20 mouse cellular contexts compared by ENCODE assay signal in the genomic region with DNA sequence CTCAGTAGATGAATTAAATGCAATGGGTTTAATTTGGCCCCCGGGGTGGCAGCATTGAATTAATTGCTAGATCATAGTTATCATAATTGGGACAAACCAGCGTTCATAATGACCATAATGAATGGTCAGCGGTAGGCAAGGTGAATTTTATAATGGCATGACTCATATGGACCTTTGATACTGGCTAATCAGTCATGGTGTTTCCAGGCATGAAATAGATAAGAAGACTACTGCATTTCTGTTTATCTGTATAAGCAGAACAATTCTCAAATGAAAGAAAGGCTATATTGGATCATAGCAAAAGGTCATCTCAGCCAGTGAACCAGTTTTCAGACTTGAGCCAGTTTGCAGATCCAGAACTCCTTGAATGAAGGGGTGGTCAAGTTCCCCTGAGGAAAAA. TPM values are rescaled to one million over a fixed set of nuclear protein-coding genes. Genes with fewer than 3 reads are reported as not detected.
DNase-seq lines count a peak whose midpoint lies in the region; ATAC-seq and TF ChIP-seq lines count a peak whose summit lies in the region.
"Had no signal": no experiment of that assay in that cellular context is flagged by ENCODE, and none has a peak within 500 bp of the region (broad histone marks: within the 10 kb centered on the region; RNA-seq: fewer than 3 reads in every experiment).

No protein-coding gene starts in this region.

- no peak for DNase-seq in liver, embryonic 14.5 days (ENCODE audit: low read depth in 3 of 3, low spot score in 3 of 3)
- DNase-seq in liver (no peak), MEL (ENCODE audit: low read depth, low spot score) (no peak)
- DNase-seq in adrenal gland, postnatal 25 days = no peak
- DNase-seq: adrenal gland, adult 2 months; adrenal gland, postnatal 10 days; adrenal gland, postnatal 36 days; cerebellum, adult 11-12 months; cerebellum, adult 2 months; cerebellum, adult 9-10 months; cerebellum, postnatal 10 days; cerebellum, postnatal 25 days; forebrain, postnatal 0 days had no signal

- no peaks in the 10 kb centered on the region for H3K79me2 ChIP-seq in MEL (ENCODE audit: control insufficient read depth, insufficient read depth, low read length, poor library complexity)

- H3K4me2 ChIP-seq in liver, embryonic 14.5 days (ENCODE audit: low read depth) = no peak overlapping the region
- no peak overlapping the region for H3K4me2 ChIP-seq in intestine, postnatal 0 days (replicated peaks; ENCODE audit: low read depth)
- H3K4me2 ChIP-seq: embryonic facial prominence, embryonic 12.5 days; forebrain, embryonic 13.5 days; forebrain, embryonic 15.5 days had no signal

- H3K9ac ChIP-seq in liver, embryonic 14.5 days (replicated peaks) = no peak overlapping the region
- no peak overlapping the region for H3K9ac ChIP-seq in MEL (ENCODE audit: control insufficient read depth, low read depth, low read length, poor library complexity, severe bottlenecking)
- no peak overlapping the region for H3K9ac ChIP-seq in intestine, postnatal 0 days (ENCODE audit: low read depth, low read length)
- H3K9ac ChIP-seq: embryonic facial prominence, embryonic 12.5 days; forebrain, embryonic 13.5 days; forebrain, embryonic 15.5 days; forebrain, postnatal 0 days had no signal

- H3K36me3 ChIP-seq in liver, embryonic 14.5 days (replicated peaks; ENCODE audit: control insufficient read depth, insufficient read depth, low read depth) = no peaks in the 10 kb centered on the region
- H3K36me3 ChIP-seq in MEL (ENCODE audit: control insufficient read depth in 1 of 2, insufficient read depth in 2 of 2, low read length in 2 of 2) = peaks cover 0 to 14% of the 10 kb centered on the region in 2 experiments; a peak in 2 of 4 replicates
- H3K36me3 ChIP-seq in intestine, postnatal 0 days (ENCODE audit: control insufficient read depth, insufficient read depth) = no peaks in the 10 kb centered on the region; the same call in 1 of the 2 replicates
- H3K36me3 ChIP-seq: forebrain, embryonic 15.5 days had no signal

- 40% methylated on average over 3 of the region's 3 CpGs for WGBS in liver, embryonic 14.5 days (ENCODE audit: insufficient replicate concordance)
- 37% methylated on average over 3 of the region's 3 CpGs for WGBS in intestine, postnatal 0 days

- no peak overlapping the region for H3K27ac ChIP-seq in liver, embryonic 14.5 days
- no peak overlapping the region for H3K27ac ChIP-seq in MEL (ENCODE audit: control insufficient read depth, low read depth, low read length)
- H3K27ac ChIP-seq in intestine, postnatal 0 days (ENCODE audit: low read depth, low read length) = no peak overlapping the region
- H3K27ac ChIP-seq: embryonic facial prominence, embryonic 10.5 days; embryonic facial prominence, embryonic 12.5 days; forebrain, embryonic 13.5 days; forebrain, embryonic 15.5 days had no signal

- no peak for TF ChIP-seq CTCF in liver, embryonic 14.5 days (IDR thresholded peaks at IDR 0.05; ENCODE audit: low read depth)
- TF ChIP-seq CTCF in MEL (IDR thresholded peaks at IDR 0.05 in 2 of 3, conservative IDR thresholded peaks at IDR 0.05 in 1 of 3; ENCODE audit: control insufficient read depth in 1 of 3, insufficient read depth in 1 of 3, low read depth in 2 of 3, low read length in 3 of 3, poor library complexity in 1 of 3, severe bottlenecking in 1 of 3) = no peak
- TF ChIP-seq CTCF in intestine, postnatal 0 days (IDR thresholded peaks at IDR 0.05; ENCODE audit: low read depth) = no peak

- ATAC-seq in liver, embryonic 14.5 days (ENCODE audit: insufficient read depth) = no peak
- peak; percentile 52; the same call in 1 of the 2 replicates for ATAC-seq in intestine, postnatal 0 days
- no peak for ATAC-seq in activated CD4-positive, CD25-positive, alpha-beta regulatory T cell, adult 4 months
- ATAC-seq: forebrain, embryonic 13.5 days; forebrain, embryonic 15.5 days; forebrain, postnatal 0 days; Patski had no signal

- TF ChIP-seq POLR2A in MEL (IDR thresholded peaks at IDR 0.05; ENCODE audit: control insufficient read depth in 1 of 2, insufficient read depth in 1 of 2, low read depth in 1 of 2, low read length in 2 of 2, poor library complexity in 1 of 2) = no peak

- H3K4me1 ChIP-seq in liver, embryonic 14.5 days (replicated peaks; ENCODE audit: control insufficient read depth in 2 of 2, insufficient read depth in 2 of 2, low read length in 1 of 2) = peaks cover 3% of the 10 kb centered on the region in 2 experiments; a peak in 2 of 4 replicates
- H3K4me1 ChIP-seq in MEL (ENCODE audit: control insufficient read depth in 1 of 2, insufficient read depth in 2 of 2, low read length in 2 of 2) = peaks cover 7 to 9% of the 10 kb centered on the region in 2 experiments
- H3K4me1 ChIP-seq in intestine, postnatal 0 days (replicated peaks; ENCODE audit: control insufficient read depth, insufficient read depth, low read length) = no peaks in the 10 kb centered on the region
- H3K4me1 ChIP-seq: embryonic facial prominence, embryonic 10.5 days; embryonic facial prominence, embryonic 12.5 days; forebrain, embryonic 13.5 days; forebrain, embryonic 15.5 days had no signal

- TF ChIP-seq RAD21 in MEL (IDR thresholded peaks at IDR 0.05; ENCODE audit: low read depth, low read length) = no peak

- H3K9me3 ChIP-seq in liver, embryonic 14.5 days (ENCODE audit: control insufficient read depth, low read length) = no peaks in the 10 kb centered on the region
- H3K9me3 ChIP-seq in MEL (replicated peaks; ENCODE audit: insufficient read depth, low read length) = no peaks in the 10 kb centered on the region
- H3K9me3 ChIP-seq in intestine, postnatal 0 days (ENCODE audit: control insufficient read depth) = no peaks in the 10 kb centered on the region
- H3K9me3 ChIP-seq: embryonic facial prominence, embryonic 12.5 days; forebrain, embryonic 13.5 days; forebrain, embryonic 15.5 days had no signal

- H3K4me3 ChIP-seq in liver, embryonic 14.5 days (ENCODE audit: insufficient read depth in 1 of 2, low read depth in 2 of 2, low read length in 2 of 2) = no peak overlapping the region
- H3K4me3 ChIP-seq in MEL (ENCODE audit: control insufficient read depth in 1 of 2, insufficient read depth in 1 of 2, low read depth in 2 of 2, low read length in 2 of 2) = no peak overlapping the region
- H3K4me3 ChIP-seq in intestine, postnatal 0 days (ENCODE audit: low read depth, low read length) = no peak overlapping the region
- H3K4me3 ChIP-seq: embryonic facial prominence, embryonic 10.5 days; embryonic facial prominence, embryonic 12.5 days; forebrain, embryonic 13.5 days; forebrain, embryonic 15.5 days had no signal

- TF ChIP-seq EP300 in liver, embryonic 14.5 days (IDR thresholded peaks at IDR 0.05; ENCODE audit: low read depth) = 0 out of 2 replicates have a peak, but pooled peaks have one; percentile 23
- TF ChIP-seq EP300 in MEL (IDR thresholded peaks at IDR 0.05; ENCODE audit: low read depth in 1 of 2, low read length in 2 of 2) = peak; percentile 68 to 86

- no peaks in the 10 kb centered on the region for H3K27me3 ChIP-seq in liver, embryonic 14.5 days (ENCODE audit: control insufficient read depth, insufficient read depth, low read length)
- H3K27me3 ChIP-seq in MEL (ENCODE audit: control insufficient read depth in 1 of 2, insufficient read depth in 2 of 2, low read length in 2 of 2) = no peaks in the 10 kb centered on the region
- H3K27me3 ChIP-seq in intestine, postnatal 0 days (replicated peaks; ENCODE audit: control insufficient read depth, insufficient read depth, low read length) = no peaks in the 10 kb centered on the region
- H3K27me3 ChIP-seq: embryonic facial prominence, embryonic 12.5 days; forebrain, embryonic 15.5 days; Patski had no signal

RNA-seq across cellular contexts. Expression of gene Zfp764, which starts 6.3 kb away (rescaled TPM):
- 0.94 and 1.3 TPM in 2 replicates for polyA plus RNA-seq in liver, embryonic 14.5 days (2012; rRNA removed)
- polyA plus RNA-seq in liver, embryonic 14.5 days (2014; fragmentation: Nextera tagmentation; extraction: Ambion mirVana) = 1.1 and 1.5 TPM in 2 replicates
- total RNA-seq in MEL (2012; rRNA removed) = 3.7 and 4.1 TPM in 2 replicates
- polyA plus RNA-seq in MEL (2012; ENCODE audit: insufficient read depth in 1 of 2, insufficient read length in 2 of 2, low read depth in 1 of 2, low replicate concordance in 2 of 2, missing spikeins in 1 of 2) = 1 to 10 TPM in 1 of 2 experiments, not detected in 1; 3.1 TPM
- 4.8 and 5.2 TPM in 2 replicates for polyA plus RNA-seq in intestine, postnatal 0 days (2015; fragmentation: Nextera tagmentation; extraction: Ambion mirVana)
- 7.5 and 8.0 TPM in 2 replicates for total RNA-seq in adrenal gland, postnatal 25 days (2021)
- polyA plus RNA-seq in activated CD4-positive, CD25-positive, alpha-beta regulatory T cell, adult 4 months (2017; shearing (Covaris generic)) = 1 to 10 TPM; 5.7 to 8.3 TPM

RNA-seq across cellular contexts. Expression of gene E430018J23Rik, which starts 6.9 kb away (rescaled TPM):
- polyA plus RNA-seq in liver, embryonic 14.5 days (2012; rRNA removed) = 1.2 and 1.3 TPM in 2 replicates
- 1.0 and 1.3 TPM in 2 replicates for polyA plus RNA-seq in liver, embryonic 14.5 days (2014; fragmentation: Nextera tagmentation; extraction: Ambion mirVana)
- 2.3 and 2.5 TPM in 2 replicates for total RNA-seq in MEL (2012; rRNA removed)
- 1 to 10 TPM in 1 of 2 experiments, not detected in 1; 2.1 TPM for polyA plus RNA-seq in MEL (2012; ENCODE audit: insufficient read depth in 1 of 2, insufficient read length in 2 of 2, low read depth in 1 of 2, low replicate concordance in 2 of 2, missing spikeins in 1 of 2)
- 6.8 and 8.0 TPM in 2 replicates for polyA plus RNA-seq in intestine, postnatal 0 days (2015; fragmentation: Nextera tagmentation; extraction: Ambion mirVana)
- 9.6 and 10.7 TPM in 2 replicates for total RNA-seq in adrenal gland, postnatal 25 days (2021)
- polyA plus RNA-seq in activated CD4-positive, CD25-positive, alpha-beta regulatory T cell, adult 4 months (2017; shearing (Covaris generic)) = 1 to 10 TPM; 4.0 to 6.1 TPM

RNA-seq across cellular contexts. Expression of gene 9130019O22Rik, which starts 13.4 kb away (rescaled TPM):
- polyA plus RNA-seq in liver, embryonic 14.5 days (2012; rRNA removed) = 0.69 and 0.71 TPM in 2 replicates
- polyA plus RNA-seq in liver, embryonic 14.5 days (2014; fragmentation: Nextera tagmentation; extraction: Ambion mirVana) = 1.0 and 1.2 TPM in 2 replicates
- 1.4 and 2.1 TPM in 2 replicates for total RNA-seq in MEL (2012; rRNA removed)
- polyA plus RNA-seq in MEL (2012; ENCODE audit: insufficient read depth in 1 of 2, insufficient read length in 2 of 2, low read depth in 1 of 2, low replicate concordance in 2 of 2, missing spikeins in 1 of 2) = 1 to 10 TPM in 1 of 2 experiments, not detected in 1; 1.5 TPM
- 4.7 and 5.8 TPM in 2 replicates for polyA plus RNA-seq in intestine, postnatal 0 days (2015; fragmentation: Nextera tagmentation; extraction: Ambion mirVana)
- total RNA-seq in adrenal gland, postnatal 25 days (2021) = 5.3 and 5.9 TPM in 2 replicates
- 1 to 10 TPM; 7.4 to 8.9 TPM for polyA plus RNA-seq in activated CD4-positive, CD25-positive, alpha-beta regulatory T cell, adult 4 months (2017; shearing (Covaris generic))

RNA-seq across cellular contexts. Expression of gene Zfp688, which starts 21.5 kb away (rescaled TPM):
- polyA plus RNA-seq in liver, embryonic 14.5 days (2012; rRNA removed) = 5.6 and 6.5 TPM in 2 replicates
- polyA plus RNA-seq in liver, embryonic 14.5 days (2014; fragmentation: Nextera tagmentation; extraction: Ambion mirVana) = 8.8 and 8.9 TPM in 2 replicates
- total RNA-seq in MEL (2012; rRNA removed) = 8.6 and 11.1 TPM in 2 replicates
- 10 to 100 TPM in 1 of 2 experiments, not detected in 1; 18.1 TPM for polyA plus RNA-seq in MEL (2012; ENCODE audit: insufficient read depth in 1 of 2, insufficient read length in 2 of 2, low read depth in 1 of 2, low replicate concordance in 2 of 2, missing spikeins in 1 of 2)
- polyA plus RNA-seq in intestine, postnatal 0 days (2015; fragmentation: Nextera tagmentation; extraction: Ambion mirVana) = 18.6 and 22.0 TPM in 2 replicates
- total RNA-seq in adrenal gland, postnatal 25 days (2021) = 13.3 and 23.3 TPM in 2 replicates
- 10 to 100 TPM; 22.5 to 25.5 TPM for polyA plus RNA-seq in activated CD4-positive, CD25-positive, alpha-beta regulatory T cell, adult 4 months (2017; shearing (Covaris generic))

RNA-seq across cellular contexts. Expression of gene Zfp747, which starts 24.5 kb away (rescaled TPM):
- 1.2 and 1.9 TPM in 2 replicates for polyA plus RNA-seq in liver, embryonic 14.5 days (2012; rRNA removed)
- polyA plus RNA-seq in liver, embryonic 14.5 days (2014; fragmentation: Nextera tagmentation; extraction: Ambion mirVana) = 1.2 and 1.8 TPM in 2 replicates
- total RNA-seq in MEL (2012; rRNA removed) = 6.9 and 7.5 TPM in 2 replicates
- polyA plus RNA-seq in MEL (2012; ENCODE audit: insufficient read depth in 1 of 2, insufficient read length in 2 of 2, low read depth in 1 of 2, low replicate concordance in 2 of 2, missing spikeins in 1 of 2) = 1 to 10 TPM in 1 of 2 experiments, not detected in 1; 6.2 TPM
- polyA plus RNA-seq in intestine, postnatal 0 days (2015; fragmentation: Nextera tagmentation; extraction: Ambion mirVana) = 7.3 and 9.0 TPM in 2 replicates
- total RNA-seq in adrenal gland, postnatal 25 days (2021) = 8.3 and 11.2 TPM in 2 replicates
- polyA plus RNA-seq in activated CD4-positive, CD25-positive, alpha-beta regulatory T cell, adult 4 months (2017; shearing (Covaris generic)) = 10 to 100 TPM in 1 of 2 experiments, 1 to 10 TPM in 1; 9.9 to 11.2 TPM
